Mouse (Mus musculus) olfactory bulb, adult 2 months (tissue): ENCODE data around the gene Btbd9.
"Not testable (repeated sequence)": the region's sequence is repeated elsewhere in the genome, so short reads cannot be mapped to it uniquely, and the experiment has no call there.

Experiments used
- CTCF ChIP-seq: fragments of 200-500 bp; IDR thresholded peaks from 2 replicates; pipeline ENCODE4 v1.5.1; 2012; ENCODE audit warnings: low read depth, mild to moderate bottlenecking, low read length, moderate library complexity; ENCODE audit not compliant: insufficient read depth
- POLR2A ChIP-seq: fragments of 200-500 bp; IDR thresholded peaks from 2 replicates; pipeline ENCODE4 v1.6.1; 2012; ENCODE audit warnings: mild to moderate bottlenecking, low read depth, low read length, moderate library complexity; ENCODE audit not compliant: insufficient read depth

DNA sequence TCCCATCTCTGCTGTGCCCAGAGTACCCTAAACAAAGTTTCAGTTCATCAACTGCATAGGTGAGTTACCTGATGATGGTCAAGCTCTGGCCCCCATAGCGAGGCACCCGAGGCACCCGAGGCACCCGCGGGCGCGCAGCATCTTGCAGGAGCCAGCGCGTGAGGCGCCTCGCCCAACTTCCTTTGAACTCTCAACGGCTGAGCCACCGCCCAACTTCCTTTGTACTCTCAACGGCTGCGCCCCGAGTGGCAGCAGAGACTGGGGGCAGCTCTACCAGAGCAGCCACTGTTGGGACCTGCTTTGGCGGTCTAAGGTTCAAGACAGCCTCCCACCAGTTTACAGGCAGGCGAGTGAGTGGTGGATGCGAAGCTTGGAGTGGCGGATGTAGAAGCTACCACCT lies 47.8 kb upstream of the Btbd9 start, which contains the start of gene Dnah8:
- TF ChIP-seq POLR2A, CTCF: not testable (repeated sequence)
